Mouse (Mus musculus) MEL (cell line): ENCODE measurements around the gene Cxcl17. TPM values are rescaled to one million over a fixed set of nuclear protein-coding genes. Genes with fewer than 3 reads are reported as not detected.

Experiments
- DNase-seq: peaks from one replicate; pipeline ENCODE4 v3.0.0; 2011; ENCODE audit warnings: low read depth, low spot score
- H3K27ac ChIP-seq: 2 replicates; pipeline ENCODE4 v1.5.1; 2012; ENCODE audit warnings: low read depth, mild to moderate bottlenecking, control low read depth, low read length, moderate library complexity; ENCODE audit not compliant: control insufficient read depth
- H3K27me3 ChIP-seq, 2 experiments: fragments of 150-350 bp in 1 of 2; sonication (generic) in 1 of 2; 2 replicates each; pipeline ENCODE4 v1.6.1; 2012; ENCODE audit warnings: low read length in 2 of 2, mild to moderate bottlenecking in 2 of 2, improper control_type of control experiment in 1 of 2, moderate library complexity in 1 of 2; ENCODE audit not compliant: insufficient read depth in 2 of 2, control insufficient read depth in 1 of 2
- H3K36me3 ChIP-seq, 2 experiments: 2 replicates each; pipeline ENCODE4 v1.6.1; 2012 to 2014; ENCODE audit warnings: low read length in 2 of 2, improper control_type of control experiment in 1 of 2, inconsistent platforms in 1 of 2, mild to moderate bottlenecking in 1 of 2; ENCODE audit not compliant: insufficient read depth in 2 of 2, control insufficient read depth in 1 of 2
- H3K4me1 ChIP-seq, 2 experiments: fragments of 150-350 bp in 1 of 2; sonication (generic) in 1 of 2; 2 replicates each; pipeline ENCODE4 v1.6.1; 2012; ENCODE audit warnings: low read length in 2 of 2, improper control_type of control experiment in 1 of 2, mild to moderate bottlenecking in 1 of 2; ENCODE audit not compliant: insufficient read depth in 2 of 2, control insufficient read depth in 1 of 2
- H3K4me3 ChIP-seq, 2 experiments: fragments of 150-350 bp in 1 of 2; sonication (generic) in 1 of 2; 2 replicates each; pipeline ENCODE4 v1.5.1; 2012; ENCODE audit warnings: low read depth in 2 of 2, low read length in 2 of 2, mild to moderate bottlenecking in 2 of 2, moderate library complexity in 2 of 2, control low read depth in 1 of 2, improper control_type of control experiment in 1 of 2; ENCODE audit not compliant: control insufficient read depth in 1 of 2, insufficient read depth in 1 of 2
- H3K79me2 ChIP-seq: 2 replicates; pipeline ENCODE4 v1.6.1; 2012; ENCODE audit warnings: mild to moderate bottlenecking, low read length, moderate library complexity; ENCODE audit not compliant: control insufficient read depth, poor library complexity, insufficient read depth
- H3K9ac ChIP-seq: 2 replicates; pipeline ENCODE4 v1.6.1; 2012; ENCODE audit warnings: low read depth, mild to moderate bottlenecking, control low read depth, low read length, moderate library complexity; ENCODE audit not compliant: control insufficient read depth, poor library complexity, severe bottlenecking
- H3K9me3 ChIP-seq: fragments of 150-350 bp; sonication (generic); replicated peaks from 2 replicates; pipeline ENCODE4 v1.6.1; 2012; ENCODE audit warnings: mild to moderate bottlenecking, low read length, improper control_type of control experiment, moderate library complexity; ENCODE audit not compliant: insufficient read depth
- ELF1 ChIP-seq: IDR thresholded peaks from 2 replicates; pipeline ENCODE4 v1.6.1; 2014; ENCODE audit warnings: low read depth, mild to moderate bottlenecking, inconsistent platforms, low read length, improper control_type of control experiment, moderate library complexity
- GATA1 ChIP-seq: IDR thresholded peaks from 2 replicates; pipeline ENCODE4 v1.6.1; 2011; ENCODE audit warnings: low read depth, low read length, improper control_type of control experiment
- JUND ChIP-seq: IDR thresholded peaks from 2 replicates; pipeline ENCODE4 v1.6.1; 2011; ENCODE audit warnings: low read depth, mild to moderate bottlenecking, improper control_type of control experiment, low read length
- KAT2A ChIP-seq: conservative IDR thresholded peaks from 2 replicates; pipeline ENCODE4 v1.6.1; 2012; ENCODE audit warnings: low read depth, low read length, improper control_type of control experiment, inconsistent platforms
- MAFK ChIP-seq: IDR thresholded peaks from 2 replicates; pipeline ENCODE4 v1.6.1; 2011; ENCODE audit warnings: low read depth, mild to moderate bottlenecking, low read length, improper control_type of control experiment, borderline replicate concordance
- MAZ ChIP-seq: IDR thresholded peaks from 2 replicates; pipeline ENCODE4 v1.6.1; 2012; ENCODE audit warnings: low read depth, mild to moderate bottlenecking, inconsistent platforms, low read length, improper control_type of control experiment
- MYC ChIP-seq: IDR thresholded peaks from 2 replicates; pipeline ENCODE4 v1.6.1; 2011; ENCODE audit warnings: low read depth, mild to moderate bottlenecking, low read length, improper control_type of control experiment, moderate library complexity
- NRF1 ChIP-seq: IDR thresholded peaks from 2 replicates; pipeline ENCODE4 v1.6.1; 2014; ENCODE audit warnings: low read depth, mild to moderate bottlenecking, inconsistent platforms, low read length, improper control_type of control experiment, moderate library complexity; ENCODE audit not compliant: poor library complexity, insufficient read depth, severe bottlenecking
- POLR2A ChIP-seq, 2 experiments: IDR thresholded peaks; 2 replicates each; pipeline ENCODE4 v1.6.1; 2011 to 2012; ENCODE audit warnings: low read length in 2 of 2, mild to moderate bottlenecking in 2 of 2, control low read depth in 1 of 2, improper control_type of control experiment in 1 of 2, low read depth in 1 of 2, moderate library complexity in 1 of 2; ENCODE audit not compliant: control insufficient read depth in 1 of 2, insufficient read depth in 1 of 2, poor library complexity in 1 of 2
- POLR2AphosphoS2 ChIP-seq: IDR thresholded peaks from 2 replicates; pipeline ENCODE4 v1.6.1; 2011; ENCODE audit warnings: low read length, improper control_type of control experiment
- POLR2AphosphoS5 ChIP-seq: IDR thresholded peaks from 2 replicates; pipeline ENCODE4 v1.6.1; 2012; ENCODE audit warnings: low read depth, borderline replicate concordance, mild to moderate bottlenecking, inconsistent platforms, low read length, moderate library complexity, mixed read lengths
- RAD21 ChIP-seq: IDR thresholded peaks from 2 replicates; pipeline ENCODE4 v1.6.1; 2011; ENCODE audit warnings: mild to moderate bottlenecking, low read depth, low read length, improper control_type of control experiment
- TAL1 ChIP-seq: IDR thresholded peaks from 2 replicates; pipeline ENCODE4 v1.6.1; 2012; ENCODE audit warnings: mild to moderate bottlenecking, inconsistent platforms, low read length, moderate library complexity, mixed read lengths
- TBP ChIP-seq: IDR thresholded peaks from 2 replicates; pipeline ENCODE4 v1.8.0; 2011; ENCODE audit warnings: low read depth, low read length, improper control_type of control experiment
- TCF12 ChIP-seq: IDR thresholded peaks from 2 replicates; pipeline ENCODE4 v1.6.1; 2014; ENCODE audit warnings: low read depth, mild to moderate bottlenecking, inconsistent platforms, low read length, improper control_type of control experiment, moderate library complexity
- USF1 ChIP-seq: IDR thresholded peaks from 2 replicates; pipeline ENCODE4 v1.6.1; 2014; ENCODE audit warnings: low read depth, mild to moderate bottlenecking, inconsistent platforms, low read length, improper control_type of control experiment, moderate library complexity
- USF2 ChIP-seq, 2 experiments: IDR thresholded peaks; 2 replicates each; pipeline ENCODE4 v1.6.1; 2011 to 2012; ENCODE audit warnings: improper control_type of control experiment in 2 of 2, low read length in 2 of 2, borderline replicate concordance in 1 of 2, inconsistent platforms in 1 of 2, low read depth in 1 of 2, mild to moderate bottlenecking in 1 of 2; ENCODE audit not compliant: insufficient read depth in 1 of 2
- polyA plus RNA-seq, 2 experiments: library from polyadenylated mRNA; stranded (reverse) in 1 of 2; unstranded in 1 of 2; fragments of >175 nt in 1 of 2; fragments of >200 nt in 1 of 2; gene quantifications; 2 replicates each; pipeline versions ENCODE4 v1.2.1 to v1.2.4; 2012; ENCODE audit warnings: low replicate concordance in 2 of 2, low read depth in 1 of 2; ENCODE audit not compliant: insufficient read length in 2 of 2, insufficient read depth in 1 of 2, missing spikeins in 1 of 2
- total RNA-seq: library from RNA; depleted of rRNA; stranded (reverse); fragments of 300-350 nt; gene quantifications from 2 replicates; pipeline ENCODE4 v1.2.3, GENCODE M21; 2012

Gene Cxcl17
- total and polyA plus RNA-seq, 3 experiments, result not detected

DNA sequence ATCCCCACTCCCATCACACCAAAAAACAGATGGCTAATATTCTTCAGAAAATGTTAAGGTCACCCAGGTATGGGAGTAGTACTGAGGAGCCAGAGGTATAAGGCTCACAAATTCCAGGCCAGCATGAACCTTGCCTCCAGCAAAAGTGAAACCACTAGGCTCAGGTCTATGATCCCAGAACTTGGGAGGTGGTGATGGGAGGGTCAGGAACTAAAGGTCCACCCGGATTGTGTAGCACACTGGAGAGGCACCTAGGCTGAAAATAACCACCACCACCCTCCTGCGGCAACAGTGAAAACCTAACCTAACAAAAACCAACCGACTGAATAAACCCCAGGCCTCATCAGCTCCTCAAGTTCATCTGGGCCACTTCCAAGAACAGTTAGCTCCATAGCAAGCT is 15.6 kb upstream of the Cxcl17 start:
- no peak overlapping the region for H3K27ac ChIP-seq
- no peak for DNase-seq
- no peak overlapping the region for H3K9ac ChIP-seq
- H3K79me2 ChIP-seq, result no peaks in the 10 kb centered on the region
- no peaks in the 10 kb centered on the region for H3K36me3 ChIP-seq
- no peaks in the 10 kb centered on the region for H3K9me3 ChIP-seq
- no peaks in the 10 kb centered on the region for H3K27me3 ChIP-seq
- H3K4me1 ChIP-seq, result no peaks in the 10 kb centered on the region
- no peak overlapping the region for H3K4me3 ChIP-seq
- TF ChIP-seq RAD21 (no peak), USF2 (IDR thresholded peaks at IDR 0.05; ENCODE audit: borderline replicate concordance in 1 of 2, insufficient read depth in 1 of 2, low read depth in 1 of 2, low read length in 2 of 2) (no peak), MAZ (no peak), TAL1 (no peak), POLR2A (IDR thresholded peaks at IDR 0.05; ENCODE audit: control insufficient read depth in 1 of 2, insufficient read depth in 1 of 2, low read depth in 1 of 2, low read length in 2 of 2, poor library complexity in 1 of 2) (no peak), USF1 (no peak)

DNA sequence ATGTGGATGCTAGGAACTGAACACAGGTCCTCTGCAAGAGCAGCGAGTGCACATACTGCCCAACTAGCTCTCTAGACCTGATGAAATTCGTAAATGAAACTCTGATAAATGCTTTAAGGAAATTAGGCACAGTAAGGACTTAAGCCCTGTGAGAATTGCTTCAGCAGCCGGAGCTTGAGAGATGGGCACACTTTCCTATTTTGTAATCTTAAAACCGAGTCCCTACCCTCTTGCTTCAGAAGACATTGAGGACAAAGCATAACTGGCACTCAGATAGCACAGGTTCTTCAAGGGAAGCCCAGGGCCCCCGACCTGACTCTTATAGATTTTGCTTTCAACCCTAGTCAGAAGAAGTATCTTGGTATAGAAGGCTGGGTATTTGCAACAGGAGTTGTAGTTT is 14.5 kb upstream of the Cxcl17 start:
- DNase-seq, result no peak
- H3K27me3 ChIP-seq, result no peaks in the 10 kb centered on the region
- TF ChIP-seq MAFK, result no peak
- TF ChIP-seq USF1, result no peak
- no peak for TF ChIP-seq POLR2AphosphoS2
- no peak for TF ChIP-seq POLR2AphosphoS5
- no peak for TF ChIP-seq ELF1
- TF ChIP-seq KAT2A, result no peak
- no peak for TF ChIP-seq TCF12
- no peak for TF ChIP-seq NRF1
- no peak for TF ChIP-seq MYC
- TF ChIP-seq JUND, result no peak
- TF ChIP-seq TAL1, result no peak
- no peak for TF ChIP-seq TBP
- no peak for TF ChIP-seq GATA1
- TF ChIP-seq, all 39 proteins: peak for 0
- Histone ChIP-seq H3K9ac (no peak overlapping the region), H3K4me3 (no peak overlapping the region), H3K36me3 (no peaks in the 10 kb centered on the region), H3K27ac (no peak overlapping the region), H3K79me2 (no peaks in the 10 kb centered on the region), H3K9me3 (no peaks in the 10 kb centered on the region), H3K4me1 (no peaks in the 10 kb centered on the region)
